Mouse (Mus musculus) neural tube, embryonic 13.5 days (tissue): ENCODE measurements around the gene Gtpbp3. TPM values are rescaled to one million over a fixed set of nuclear protein-coding genes. Genes with fewer than 3 reads are reported as not detected.
A peak's percentile ranks its signal among the peaks of the same experiment; 100 is the strongest.

Experiments used
- ATAC-seq: fragments of 200-750 bp; cut with Nextera tagmentation; 2 replicates; pipeline ENCODE4 v1.8.0; 2017; ENCODE audit warnings: low read depth, mild to moderate bottlenecking, moderate TSS enrichment, moderate library complexity
- H3K27ac ChIP-seq: fragments of 300-500 bp; sonication (generic); replicated peaks from 2 replicates; pipeline ENCODE4 v1.5.1; 2015; ENCODE audit warnings: moderate library complexity, mild to moderate bottlenecking, inconsistent platforms
- H3K27me3 ChIP-seq: fragments of 300-500 bp; sonication (generic); 2 replicates; pipeline ENCODE4 v1.6.1; 2015; ENCODE audit warnings: mild to moderate bottlenecking, inconsistent platforms
- H3K36me3 ChIP-seq: fragments of 300-500 bp; sonication (generic); 2 replicates; pipeline ENCODE4 v1.6.1; 2015; ENCODE audit warnings: mild to moderate bottlenecking, inconsistent platforms
- H3K4me1 ChIP-seq: fragments of 300-500 bp; sonication (generic); replicated peaks from 2 replicates; pipeline ENCODE4 v1.6.1; 2015; ENCODE audit warnings: inconsistent platforms
- H3K4me2 ChIP-seq: fragments of 300-500 bp; sonication (generic); 2 replicates; pipeline ENCODE4 v1.6.1; 2015; ENCODE audit warnings: inconsistent platforms, mild to moderate bottlenecking, moderate library complexity
- H3K4me3 ChIP-seq: fragments of 300-500 bp; sonication (generic); 2 replicates; pipeline ENCODE4 v1.5.1; 2015; ENCODE audit warnings: mild to moderate bottlenecking, inconsistent platforms
- H3K9ac ChIP-seq: fragments of 300-500 bp; sonication (generic); 2 replicates; pipeline ENCODE4 v1.6.1; 2015; ENCODE audit warnings: moderate library complexity, mild to moderate bottlenecking, inconsistent platforms
- H3K9me3 ChIP-seq: fragments of 300-500 bp; sonication (generic); 2 replicates; pipeline ENCODE4 v1.6.1; 2016; ENCODE audit warnings: inconsistent platforms
- WGBS: fragments of 180-500 bp; shearing (Covaris S2); methylation state at CpG from one replicate; pipeline ENCODE4 v1.1.7; 2015; 5-methylcytosine and 5-hydroxymethylcytosine counted together
- polyA plus RNA-seq: library from polyadenylated mRNA; unstranded; fragments of >200 nt; fragmentation: Nextera tagmentation; extraction: Ambion mirVana; gene quantifications from 2 replicates; pipeline ENCODE4 v1.2.1, GENCODE M21; 2015

Gtpbp3 gene
- 12.0 and 15.5 TPM in 2 replicates for polyA plus RNA-seq

- peak; percentile 27 for ATAC-seq
These were observed at the start of gene Gtpbp3 for GRCm38 (mm10) chr8:71487691-71488445. Gene Gtpbp3 (plus strand): TSS chr8:71488103.

DNA sequence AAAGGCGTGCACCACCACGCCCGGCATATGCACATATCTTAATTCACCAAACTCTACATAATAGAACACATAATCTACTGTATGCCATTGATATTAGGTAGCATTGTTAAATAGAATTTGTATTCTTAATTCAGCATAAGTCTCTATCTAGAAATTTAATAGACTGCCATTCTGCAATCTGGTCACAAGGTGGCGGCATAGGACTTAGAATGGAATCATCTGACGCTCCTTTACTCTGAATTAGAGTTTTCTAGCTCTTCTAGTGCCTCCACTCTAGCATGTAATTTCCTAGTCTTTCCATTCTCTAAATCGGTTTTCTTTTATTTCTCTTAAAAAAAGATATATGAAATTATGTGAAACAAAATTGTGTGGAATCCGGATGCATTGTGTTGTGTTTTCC is 46.5 kb upstream of the Gtpbp3 start:
- H3K9me3 ChIP-seq, result no peaks in the 10 kb centered on the region
- no peak overlapping the region for H3K4me2 ChIP-seq
- WGBS, result 0% methylated on average over 7 of the region's 7 CpGs
- no peaks in the 10 kb centered on the region for H3K36me3 ChIP-seq
- no peaks in the 10 kb centered on the region for H3K4me1 ChIP-seq
- H3K27ac ChIP-seq, result no peak overlapping the region
- H3K27me3 ChIP-seq, result peaks cover 11% of the 10 kb centered on the region
- no peak overlapping the region for H3K4me3 ChIP-seq
- ATAC-seq, result no peak
- no peak overlapping the region for H3K9ac ChIP-seq

More at GRCm38 (mm10) chr8:71487691-71488445, at the start of gene Gtpbp3:
- H3K27me3 ChIP-seq, result no peaks in the 10 kb centered on the region
- H3K4me2 ChIP-seq, result peak within 1 kb of the TSS; percentile 97
- no peaks in the 10 kb centered on the region for H3K9me3 ChIP-seq
- H3K4me1 ChIP-seq, result peaks cover 51% of the 10 kb centered on the region
- peak within 1 kb of the TSS; percentile 86 for H3K4me3 ChIP-seq
- peak within 1 kb of the TSS; percentile 85 for H3K9ac ChIP-seq
- WGBS, result under 1% methylated on average over 33 of the region's 33 CpGs
- peaks cover 44% of the 10 kb centered on the region for H3K36me3 ChIP-seq
- H3K27ac ChIP-seq, result peak within 1 kb of the TSS; percentile 88

DNA sequence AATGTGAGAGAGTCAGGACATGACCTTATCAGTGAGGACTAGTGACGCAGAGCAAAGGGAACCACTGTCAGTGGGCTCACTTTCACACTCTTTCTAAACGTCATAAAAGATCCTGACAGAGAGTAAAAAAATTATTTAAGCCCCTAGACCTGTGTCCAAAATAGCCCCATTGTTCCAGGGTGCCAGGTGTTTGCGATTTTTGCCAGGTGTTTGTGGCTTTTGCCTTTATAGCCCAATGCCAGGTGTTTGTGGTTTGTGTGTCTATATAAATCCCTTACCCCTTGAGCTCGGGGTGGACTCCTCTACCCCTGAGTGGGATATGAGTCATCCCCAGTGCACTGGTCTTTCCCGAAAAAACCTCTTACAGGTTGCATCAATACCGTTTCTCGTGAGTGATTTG is 42.8 kb upstream of the Gtpbp3 start:
- Histone ChIP-seq H3K9me3 (no peaks in the 10 kb centered on the region), H3K36me3 (no peaks in the 10 kb centered on the region), H3K27ac (no peak overlapping the region), H3K4me3 (no peak overlapping the region), H3K4me1 (no peaks in the 10 kb centered on the region), H3K27me3 (peaks cover 11% of the 10 kb centered on the region), H3K9ac (no peak overlapping the region), H3K4me2 (no peak overlapping the region)
- ATAC-seq, result no peak
- 85% methylated on average over 7 of the region's 7 CpGs for WGBS

DNA sequence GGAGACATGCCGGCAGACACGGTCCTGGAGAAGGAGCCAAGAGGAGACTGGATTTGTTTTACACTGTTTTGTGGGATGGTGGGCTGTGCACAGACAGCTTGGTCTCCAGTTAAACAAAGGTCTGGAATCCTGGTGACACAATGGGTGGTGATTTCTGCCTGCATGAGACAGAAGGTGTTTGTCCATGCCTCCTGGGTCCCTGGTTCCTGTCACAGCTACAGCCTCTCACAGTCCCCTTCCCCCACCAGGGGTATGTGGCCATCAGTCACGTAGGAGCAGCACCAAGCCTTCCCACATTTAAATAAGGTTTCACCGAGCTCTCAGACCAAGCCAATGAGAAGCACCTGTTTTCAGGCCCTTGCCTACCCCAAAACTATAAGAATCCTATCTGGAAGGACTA is 36.6 kb upstream of the Gtpbp3 start:
- Histone ChIP-seq H3K27me3 (no peaks in the 10 kb centered on the region; the same call in 1 of the 2 replicates), H3K4me1 (no peaks in the 10 kb centered on the region), H3K9me3 (no peaks in the 10 kb centered on the region), H3K9ac (no peak overlapping the region), H3K4me3 (no peak overlapping the region), H3K36me3 (peaks cover 2% of the 10 kb centered on the region), H3K27ac (no peak overlapping the region), H3K4me2 (no peak overlapping the region)
- WGBS, result 61% methylated on average over 4 of the region's 4 CpGs
- ATAC-seq, result no peak

DNA sequence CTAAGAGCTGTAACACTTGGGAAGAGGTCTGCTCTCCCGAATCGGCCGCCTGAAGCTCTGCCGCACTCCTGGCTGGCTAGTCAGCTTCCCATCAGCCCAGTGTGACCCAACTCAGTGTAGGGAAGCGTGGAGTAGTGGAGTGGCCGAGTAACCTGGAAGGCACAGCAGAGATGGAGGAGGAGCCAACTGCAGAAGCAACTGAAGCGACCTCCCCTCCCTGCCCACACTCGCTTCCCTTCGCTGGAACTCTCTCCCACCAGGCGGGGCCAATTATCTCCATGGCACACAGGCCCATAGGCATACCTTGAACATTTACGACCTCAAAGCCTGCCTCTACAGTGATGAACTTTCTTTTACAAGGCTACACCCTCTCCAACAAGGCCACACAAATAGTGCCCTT is 36.1 kb upstream of the Gtpbp3 start:
- no peaks in the 10 kb centered on the region; the same call in 1 of the 2 replicates for H3K27me3 ChIP-seq
- H3K9me3 ChIP-seq, result no peaks in the 10 kb centered on the region
- 41% methylated on average over 11 of the region's 11 CpGs for WGBS

DNA sequence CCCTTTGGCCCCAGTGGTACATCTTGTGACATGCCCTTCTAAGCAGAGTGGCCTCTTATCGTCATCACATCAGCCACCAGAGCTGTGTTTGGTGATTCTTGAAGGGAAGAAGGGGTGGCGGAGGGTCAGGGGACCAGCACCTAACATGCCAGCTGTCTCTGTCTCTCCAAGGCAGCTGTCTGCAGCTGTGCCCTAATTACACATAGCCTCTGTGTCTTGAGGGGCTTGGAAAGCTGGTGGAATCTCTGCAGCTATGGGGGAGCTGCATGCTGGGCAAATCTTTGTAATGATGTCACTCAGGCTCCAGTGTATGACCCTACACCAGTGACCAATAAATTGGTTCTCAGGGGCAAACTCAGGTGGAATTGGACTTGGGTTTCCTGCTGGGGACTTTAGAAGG is 35.2 kb upstream of the Gtpbp3 start:
- Histone ChIP-seq H3K36me3 (peaks cover 15% of the 10 kb centered on the region), H3K4me3 (no peak overlapping the region), H3K9me3 (no peaks in the 10 kb centered on the region), H3K27ac (no peak overlapping the region), H3K9ac (no peak overlapping the region), H3K27me3 (no peaks in the 10 kb centered on the region; the same call in 1 of the 2 replicates), H3K4me1 (no peaks in the 10 kb centered on the region), H3K4me2 (no peak overlapping the region)
- ATAC-seq, result no peak
- WGBS, result 90% methylated on average over 2 of the region's 2 CpGs

More for the DNA sequence above, 36.1 kb upstream of the Gtpbp3 start:
- ATAC-seq, result no peak
- no peak overlapping the region for H3K9ac ChIP-seq
- H3K4me2 ChIP-seq, result no peak overlapping the region
- H3K4me1 ChIP-seq, result no peaks in the 10 kb centered on the region
- no peak overlapping the region for H3K27ac ChIP-seq
- H3K36me3 ChIP-seq, result peaks cover 6% of the 10 kb centered on the region
- no peak overlapping the region for H3K4me3 ChIP-seq

- H3K36me3 ChIP-seq, result peaks cover 35% of the 10 kb centered on the region
- no peak overlapping the region for H3K4me3 ChIP-seq
- H3K9ac ChIP-seq, result no peak overlapping the region
- no peak for ATAC-seq
- H3K27me3 ChIP-seq, result no peaks in the 10 kb centered on the region; the same call in 1 of the 2 replicates
- peaks cover 14% of the 10 kb centered on the region for H3K4me1 ChIP-seq
- H3K9me3 ChIP-seq, result no peaks in the 10 kb centered on the region
- no peak overlapping the region for H3K27ac ChIP-seq
- no peak overlapping the region for H3K4me2 ChIP-seq
- WGBS, result 79% methylated on average over 8 of the region's 8 CpGs
These were observed 33.2 kb upstream of the Gtpbp3 start for GRCm38 (mm10) chr8:71454668-71455067.

GRCm38 (mm10) chr8:71456906-71457305 is 31.0 kb upstream of the Gtpbp3 start:
- H3K4me1 ChIP-seq, result peaks cover 34% of the 10 kb centered on the region
- no peak for ATAC-seq
- H3K4me2 ChIP-seq, result no peak overlapping the region
- no peaks in the 10 kb centered on the region for H3K9me3 ChIP-seq
- no peaks in the 10 kb centered on the region; the same call in 1 of the 2 replicates for H3K27me3 ChIP-seq
- WGBS, result 42% methylated on average over 22 of the region's 22 CpGs
- H3K36me3 ChIP-seq, result peaks cover 55% of the 10 kb centered on the region
- H3K9ac ChIP-seq, result no peak overlapping the region
- H3K4me3 ChIP-seq, result no peak overlapping the region
- no peak overlapping the region for H3K27ac ChIP-seq

DNA sequence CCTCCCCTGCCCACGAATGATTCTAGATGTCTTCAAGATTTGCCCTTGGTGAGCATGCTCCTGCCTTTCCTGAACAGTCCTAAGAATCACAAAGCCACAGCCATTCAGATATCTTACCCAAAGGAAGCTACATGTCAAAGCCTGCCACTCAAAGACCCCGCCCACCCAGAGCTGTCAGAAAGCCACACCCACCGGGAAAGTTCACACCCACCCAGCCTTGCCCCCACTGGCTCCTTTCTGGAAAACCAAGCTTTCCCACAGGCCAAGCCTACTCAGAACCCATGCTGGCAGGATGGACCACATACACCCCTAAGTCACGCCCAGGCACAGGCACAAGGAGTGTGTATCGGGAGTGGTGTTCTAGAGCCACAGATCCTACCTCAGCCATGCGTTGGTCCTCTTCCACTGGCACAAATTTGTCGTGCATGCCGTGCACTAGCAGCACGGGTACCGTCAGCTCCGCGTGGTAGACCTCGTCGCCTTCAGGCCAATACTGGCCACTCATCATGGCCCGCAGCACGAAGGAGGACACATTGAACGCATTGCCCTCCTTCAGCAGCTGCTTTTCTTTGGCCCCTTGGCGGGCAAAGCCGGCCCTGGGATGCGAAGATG is 30.1 kb upstream of the Gtpbp3 start:
- Histone ChIP-seq H3K27ac (no peak overlapping the region), H3K4me1 (peaks cover 42% of the 10 kb centered on the region), H3K27me3 (no peaks in the 10 kb centered on the region), H3K9ac (no peak overlapping the region), H3K4me3 (no peak overlapping the region), H3K9me3 (no peaks in the 10 kb centered on the region), H3K36me3 (peaks cover 55% of the 10 kb centered on the region), H3K4me2 (no peak overlapping the region)
- 82% methylated on average over 20 of the region's 20 CpGs for WGBS
- ATAC-seq, result no peak

GRCm38 (mm10) chr8:71460716-71461115 is 27.2 kb upstream of the Gtpbp3 start:
- Histone ChIP-seq H3K4me1 (peaks cover 58% of the 10 kb centered on the region), H3K4me2 (no peak overlapping the region), H3K4me3 (no peak overlapping the region), H3K27ac (no peak overlapping the region), H3K27me3 (no peaks in the 10 kb centered on the region), H3K9me3 (no peaks in the 10 kb centered on the region), H3K9ac (no peak overlapping the region), H3K36me3 (peaks cover 55% of the 10 kb centered on the region)
- ATAC-seq, result no peak
- WGBS, result 96% methylated on average over 6 of the region's 6 CpGs

DNA sequence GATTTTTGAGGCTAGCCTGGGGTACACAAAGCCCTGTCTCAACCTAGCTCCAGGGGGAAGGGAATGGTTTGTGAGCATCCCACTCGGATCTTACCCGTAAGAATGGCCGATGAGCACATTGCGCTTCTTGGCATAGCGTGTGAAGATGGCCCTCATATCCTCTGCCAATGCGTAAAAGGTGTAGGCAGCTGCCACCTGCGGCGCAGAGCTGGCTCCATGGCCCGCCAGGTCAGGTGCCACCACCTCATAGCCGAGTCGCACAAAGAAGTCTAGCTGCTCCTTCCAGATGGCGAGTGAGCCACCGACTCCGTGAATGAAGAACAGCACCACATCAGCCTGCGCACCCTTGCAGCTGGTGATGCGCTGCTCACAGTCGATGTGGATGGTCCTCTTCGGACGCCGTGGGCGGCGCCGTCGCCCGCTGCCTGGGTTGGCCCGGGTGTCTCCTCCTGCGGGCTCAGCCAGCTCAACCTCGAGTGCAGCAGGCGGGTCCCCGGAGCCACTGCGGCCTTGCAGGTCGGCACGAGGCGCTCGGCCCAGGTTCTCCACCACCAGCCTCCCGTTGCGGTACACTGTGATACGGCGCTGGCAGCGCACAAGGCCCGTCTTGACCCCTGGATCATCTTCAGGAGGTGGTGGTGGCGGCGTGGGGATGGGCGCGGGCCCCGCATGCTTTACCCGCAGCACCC is 26.6 kb upstream of the Gtpbp3 start:
- no peak for ATAC-seq
- Histone ChIP-seq H3K27me3 (no peaks in the 10 kb centered on the region), H3K4me1 (peaks cover 62% of the 10 kb centered on the region), H3K9ac (0 out of 2 replicates have a peak overlapping the region, but pooled peaks have one; percentile 93), H3K4me3 (peak overlapping the region; percentile 89; the same call in 1 of the 2 replicates), H3K36me3 (peaks cover 59% of the 10 kb centered on the region), H3K4me2 (peak overlapping the region; percentile 91), H3K9me3 (no peaks in the 10 kb centered on the region), H3K27ac (no peak overlapping the region)
- WGBS, result 81% methylated on average over 39 of the region's 47 CpGs

DNA sequence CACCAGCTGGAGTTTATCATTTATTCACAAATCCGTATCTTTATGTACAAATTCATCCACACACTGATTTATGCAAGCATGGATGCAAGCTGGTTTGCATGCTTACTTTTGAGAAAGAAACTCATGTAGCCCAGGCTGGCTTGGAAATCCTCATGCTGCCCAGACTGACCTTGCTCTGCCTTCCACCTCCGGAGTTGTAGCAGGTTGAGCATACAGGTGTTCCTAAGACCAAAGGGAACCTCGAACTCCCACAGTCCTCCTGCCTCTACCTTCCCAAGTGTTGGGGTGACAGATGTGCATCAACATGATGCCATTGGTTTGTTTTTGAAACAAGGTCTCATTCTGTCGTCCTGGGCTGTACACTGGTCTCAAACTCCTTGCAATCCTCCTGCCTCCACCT is 25.7 kb upstream of the Gtpbp3 start:
- Histone ChIP-seq H3K4me1 (peaks cover 62% of the 10 kb centered on the region), H3K4me2 (peak overlapping the region; percentile 91), H3K27me3 (no peaks in the 10 kb centered on the region), H3K4me3 (peak overlapping the region; percentile 89), H3K9me3 (no peaks in the 10 kb centered on the region), H3K9ac (peak overlapping the region; percentile 93), H3K36me3 (peaks cover 54% of the 10 kb centered on the region), H3K27ac (0 out of 2 replicates have a peak overlapping the region, but pooled peaks have one; percentile 87)
- WGBS, result 73% methylated on average over 4 of the region's 4 CpGs
- no peak for ATAC-seq
